In the genomic region with DNA sequence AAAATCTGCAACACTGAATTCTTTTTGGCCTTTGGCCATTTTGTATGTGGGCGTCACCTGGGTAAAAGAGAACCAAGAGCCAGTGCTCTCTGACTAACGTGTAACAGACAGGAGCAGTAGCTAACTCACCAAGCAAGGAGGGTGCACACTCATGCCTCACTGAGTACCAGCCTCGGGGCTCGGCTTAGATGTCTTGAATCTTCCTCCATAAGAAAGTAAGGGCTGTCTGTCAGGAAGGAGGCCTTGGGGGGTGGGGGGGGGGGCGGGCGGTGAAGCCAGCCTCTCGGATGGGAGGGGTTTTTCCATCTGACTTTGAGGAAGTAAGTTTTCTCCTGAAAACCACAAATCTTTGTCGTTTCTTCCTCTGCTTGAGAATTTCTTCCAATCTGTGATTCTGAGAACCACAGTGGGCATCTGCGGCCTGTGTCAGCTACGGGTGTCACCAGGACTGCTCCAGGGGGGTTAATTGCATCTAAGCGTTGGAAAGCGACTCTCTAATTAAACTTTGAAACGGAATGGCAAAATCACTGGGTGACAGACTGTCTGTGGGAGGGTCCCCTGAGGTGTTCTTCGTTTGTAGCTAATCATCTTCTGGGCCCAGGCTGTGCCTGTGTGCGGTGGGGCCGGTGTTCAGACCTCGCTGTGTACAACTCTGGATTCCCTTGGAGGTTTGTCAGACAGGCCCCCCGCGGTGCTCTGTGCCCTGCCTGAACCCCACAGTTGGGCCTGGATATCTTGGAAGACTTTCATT, we compare ENCODE assay signal across 12 mouse cellular contexts. TPM values are rescaled to one million over a fixed set of nuclear protein-coding genes. Genes with fewer than 3 reads are reported as not detected.
DNase-seq lines count a peak whose midpoint lies in the region; ATAC-seq and TF ChIP-seq lines count a peak whose summit lies in the region.
"Had no signal": no experiment of that assay in that cellular context is flagged by ENCODE, and none has a peak within 500 bp of the region (broad histone marks: within the 10 kb centered on the region; RNA-seq: fewer than 3 reads in every experiment).

No protein-coding gene starts in this region.

- no peak overlapping the region for H3K9ac ChIP-seq in heart, embryonic 12.5 days
- H3K9ac ChIP-seq: hindbrain, embryonic 15.5 days; liver, embryonic 14.5 days had no signal

- peaks cover 1% of the 10 kb centered on the region for H3K9me3 ChIP-seq in heart, embryonic 12.5 days (replicated peaks)
- H3K9me3 ChIP-seq: hindbrain, embryonic 15.5 days had no signal

- 48% methylated on average over 19 of the region's 19 CpGs for WGBS in heart, embryonic 12.5 days

- DNase-seq in heart, postnatal 36 days, result no peak
- peak; percentile 47 to 55 for DNase-seq in layer of hippocampus, adult 2 months (ENCODE audit: low spot score in 2 of 2)
- DNase-seq in layer of hippocampus, adult 9-10 months (ENCODE audit: low spot score), result no peak
- DNase-seq in brain, adult 2 months (ENCODE audit: low read depth, low spot score), result peak; percentile 33
- peak; percentile 60 for DNase-seq in layer of hippocampus, adult 9-11 months
- DNase-seq in adrenal gland, postnatal 4 days (ENCODE audit: low spot score in 2 of 2), result no peak
- no peak for DNase-seq in ovary, postnatal 14 days (ENCODE audit: low spot score)
- DNase-seq: thymus, adult 18-20 months had no signal

- no peak for ATAC-seq in heart, embryonic 12.5 days (ENCODE audit: insufficient number of reproducible peaks, low FRiP score)
- ATAC-seq: activated CD4-positive, CD25-positive, alpha-beta regulatory T cell, adult 4 months had no signal

- H3K27me3 ChIP-seq in heart, embryonic 12.5 days (replicated peaks), result no peaks in the 10 kb centered on the region; the same call in none of the 2 replicates

- H3K27ac ChIP-seq in heart, embryonic 12.5 days (ENCODE audit: poor library complexity, severe bottlenecking), result no peak overlapping the region
- peak overlapping the region; percentile 73 for H3K27ac ChIP-seq in layer of hippocampus, adult 2 months
- H3K27ac ChIP-seq: hindbrain, embryonic 15.5 days; liver, embryonic 14.5 days had no signal

- no peak overlapping the region for H3K4me3 ChIP-seq in heart, embryonic 12.5 days
- H3K4me3 ChIP-seq in layer of hippocampus, adult 2 months, result no peak overlapping the region

- H3K4me2 ChIP-seq in heart, embryonic 12.5 days, result peak overlapping the region; percentile 65

- no peaks in the 10 kb centered on the region for H3K36me3 ChIP-seq in heart, embryonic 12.5 days
- H3K36me3 ChIP-seq: hindbrain, embryonic 15.5 days had no signal

- H3K4me1 ChIP-seq in heart, embryonic 12.5 days (replicated peaks), result peaks cover 9% of the 10 kb centered on the region

- intact Hi-C loops in heart, postnatal 36 days (cut with DNase I), result no loop called here

- no peak for TF ChIP-seq CTCF in layer of hippocampus, adult 2 months (conservative IDR thresholded peaks at IDR 0.05)

RNA-seq across cellular contexts. Expression of gene Vrk1, which starts 43.0 kb away (rescaled TPM):
- polyA plus RNA-seq in heart, embryonic 12.5 days (2016; fragmentation: Nextera tagmentation; extraction: Ambion mirVana), result 46.8 and 47.0 TPM in 2 replicates
- 1 to 10 TPM; 8.3 to 8.4 TPM for total RNA-seq in heart, postnatal 36 days (2021)
- total RNA-seq in layer of hippocampus, adult 2 months (2021), result 10 to 100 TPM; 18.7 to 21.3 TPM
- 10 to 100 TPM; 33.5 to 37.9 TPM for total RNA-seq in adrenal gland, postnatal 4 days (2021)

Comparison
In these comparisons a context has a peak if more than half of its experiments do, and no peak if none do; other contexts are left out.
1. DNase-seq: peak in layer of hippocampus, adult 2 months (2 of 2), brain, adult 2 months (single experiment) and layer of hippocampus, adult 9-11 months (single experiment); none in heart, postnatal 36 days (0 of 2), layer of hippocampus, adult 9-10 months (single experiment), adrenal gland, postnatal 4 days (0 of 2) and ovary, postnatal 14 days (single experiment).